Mouse (Mus musculus): ENCODE data around the gene Lrrc36. TPM values are rescaled to one million over a fixed set of nuclear protein-coding genes. Genes with fewer than 3 reads are reported as not detected.

The Lrrc36 gene
- 0.26 TPM in 1 of 2 replicates, not detected in the other for polyA plus RNA-seq (2014; fragmentation: Nextera tagmentation; extraction: Ambion mirVana)

- Histone ChIP-seq H3K4me3 (ENCODE audit: low read depth, low read length) (peak within 1 kb of the TSS; percentile 19; the same call in 1 of the 2 replicates), H3K27ac (replicated peaks; ENCODE audit: low read depth, low read length) (no peak within 1 kb of the TSS), H3K9ac (ENCODE audit: low read length) (no peak within 1 kb of the TSS), H3K4me1 (ENCODE audit: control insufficient read depth, insufficient read depth, low read length) (0 out of 2 replicates have a peak, but pooled peaks cover 2% of the 10 kb centered on the region), H3K36me3 (ENCODE audit: control insufficient read depth, insufficient read depth, low read length) (no peaks in the 10 kb centered on the region), H3K4me2 (ENCODE audit: low read depth, severe bottlenecking) (peak within 1 kb of the TSS; percentile 31), H3K9me3 (ENCODE audit: control insufficient read depth, low read length) (no peaks in the 10 kb centered on the region), H3K27me3 (ENCODE audit: control insufficient read depth, insufficient read depth, low read length) (peaks cover 12% of the 10 kb centered on the region)
- no peak for ATAC-seq (ENCODE audit: insufficient number of reproducible peaks, low FRiP score, low TSS enrichment, low read depth)
- 3% methylated on average over 34 of the region's 34 CpGs for WGBS
- DNase-seq (ENCODE audit: low spot score) = peak; percentile 63
Measured at GRCm38 (mm10) chr8:105413391-105413790, at the start of gene Lrrc36, which contains the start of gene Kctd19. Gene Lrrc36, plus strand, starts transcription at chr8:105413571. Gene Kctd19, minus strand, starts transcription at chr8:105413502.

- 58% methylated on average over 2 of the region's 2 CpGs for WGBS
Measured at GRCm38 (mm10) chr8:105367107-105367506, 46.3 kb upstream of the Lrrc36 start.

GRCm38 (mm10) chr8:105372473-105372872, 40.9 kb upstream of the Lrrc36 start:
- no peak for ATAC-seq (ENCODE audit: insufficient number of reproducible peaks, low FRiP score, low TSS enrichment, low read depth)
- Histone ChIP-seq H3K9ac (ENCODE audit: low read length) (no peak overlapping the region), H3K27me3 (ENCODE audit: control insufficient read depth, insufficient read depth, low read length) (no peaks in the 10 kb centered on the region), H3K27ac (replicated peaks; ENCODE audit: low read depth, low read length) (no peak overlapping the region), H3K4me1 (ENCODE audit: control insufficient read depth, insufficient read depth, low read length) (0 out of 2 replicates have a peak, but pooled peaks cover 4% of the 10 kb centered on the region), H3K36me3 (ENCODE audit: control insufficient read depth, insufficient read depth, low read length) (no peaks in the 10 kb centered on the region), H3K9me3 (ENCODE audit: control insufficient read depth, low read length) (no peaks in the 10 kb centered on the region), H3K4me3 (ENCODE audit: low read depth, low read length) (no peak overlapping the region), H3K4me2 (ENCODE audit: low read depth, severe bottlenecking) (no peak overlapping the region)
- 80% methylated on average over 9 of the region's 9 CpGs for WGBS
- no peak for DNase-seq (ENCODE audit: low spot score)

More at GRCm38 (mm10) chr8:105367107-105367506, 46.3 kb upstream of the Lrrc36 start:
- H3K4me2 ChIP-seq (ENCODE audit: low read depth, severe bottlenecking) = no peak overlapping the region
- ATAC-seq (ENCODE audit: insufficient number of reproducible peaks, low FRiP score, low TSS enrichment, low read depth) (no peak), DNase-seq (ENCODE audit: low spot score) (no peak)
- H3K9ac ChIP-seq (ENCODE audit: low read length) = no peak overlapping the region
- H3K27me3 ChIP-seq (ENCODE audit: control insufficient read depth, insufficient read depth, low read length) = no peaks in the 10 kb centered on the region
- 0 out of 2 replicates have a peak, but pooled peaks cover 3% of the 10 kb centered on the region for H3K36me3 ChIP-seq (ENCODE audit: control insufficient read depth, insufficient read depth, low read length)
- H3K9me3 ChIP-seq (ENCODE audit: control insufficient read depth, low read length) = no peaks in the 10 kb centered on the region
- no peak overlapping the region for H3K27ac ChIP-seq (replicated peaks; ENCODE audit: low read depth, low read length)
- H3K4me1 ChIP-seq (ENCODE audit: control insufficient read depth, insufficient read depth, low read length) = no peaks in the 10 kb centered on the region
- no peak overlapping the region for H3K4me3 ChIP-seq (ENCODE audit: low read depth, low read length)

GRCm38 (mm10) chr8:105373032-105373431, 40.3 kb upstream of the Lrrc36 start, which contains the start of gene Plekhg4:
Gene Plekhg4, plus strand, starts transcription at chr8:105373274.
- DNase-seq (ENCODE audit: low spot score) = no peak
- H3K4me2 ChIP-seq (ENCODE audit: low read depth, severe bottlenecking) = peak within 1 kb of the TSS; percentile 36; the same call in 1 of the 2 replicates
- no peaks in the 10 kb centered on the region for H3K9me3 ChIP-seq (ENCODE audit: control insufficient read depth, low read length)
- H3K27ac ChIP-seq (replicated peaks; ENCODE audit: low read depth, low read length) = no peak within 1 kb of the TSS
- H3K36me3 ChIP-seq (ENCODE audit: control insufficient read depth, insufficient read depth, low read length) = no peaks in the 10 kb centered on the region
- H3K4me1 ChIP-seq (ENCODE audit: control insufficient read depth, insufficient read depth, low read length) = 0 out of 2 replicates have a peak, but pooled peaks cover 4% of the 10 kb centered on the region
- WGBS = 56% methylated on average over 2 of the region's 2 CpGs
- ATAC-seq (ENCODE audit: insufficient number of reproducible peaks, low FRiP score, low TSS enrichment, low read depth) = no peak
- H3K9ac ChIP-seq (ENCODE audit: low read length) = no peak within 1 kb of the TSS
- H3K4me3 ChIP-seq (ENCODE audit: low read depth, low read length) = no peak within 1 kb of the TSS
- no peaks in the 10 kb centered on the region for H3K27me3 ChIP-seq (ENCODE audit: control insufficient read depth, insufficient read depth, low read length)

- H3K36me3 ChIP-seq (ENCODE audit: control insufficient read depth, insufficient read depth, low read length) = no peaks in the 10 kb centered on the region
- peak overlapping the region; percentile 2; the same call in 1 of the 2 replicates for H3K4me3 ChIP-seq (ENCODE audit: low read depth, low read length)
- DNase-seq (ENCODE audit: low spot score) (peak; percentile 71), ATAC-seq (ENCODE audit: insufficient number of reproducible peaks, low FRiP score, low TSS enrichment, low read depth) (0 out of 2 replicates have a peak, but pooled peaks have one; percentile 27)
- no peak overlapping the region for H3K27ac ChIP-seq (replicated peaks; ENCODE audit: low read depth, low read length)
- no peaks in the 10 kb centered on the region for H3K9me3 ChIP-seq (ENCODE audit: control insufficient read depth, low read length)
- 0 out of 2 replicates have a peak, but pooled peaks cover 4% of the 10 kb centered on the region for H3K4me1 ChIP-seq (ENCODE audit: control insufficient read depth, insufficient read depth, low read length)
- no peaks in the 10 kb centered on the region for H3K27me3 ChIP-seq (ENCODE audit: control insufficient read depth, insufficient read depth, low read length)
- no peak overlapping the region for H3K9ac ChIP-seq (ENCODE audit: low read length)
- 29% methylated on average over 33 of the region's 33 CpGs for WGBS
- peak overlapping the region; percentile 36 for H3K4me2 ChIP-seq (ENCODE audit: low read depth, severe bottlenecking)
Measured at GRCm38 (mm10) chr8:105374513-105374966, 38.8 kb upstream of the Lrrc36 start.

- ATAC-seq (ENCODE audit: insufficient number of reproducible peaks, low FRiP score, low TSS enrichment, low read depth) (no peak), DNase-seq (ENCODE audit: low spot score) (no peak)
- WGBS = 77% methylated on average over 19 of the region's 19 CpGs
- Histone ChIP-seq H3K27ac (replicated peaks; ENCODE audit: low read depth, low read length) (no peak overlapping the region), H3K36me3 (ENCODE audit: control insufficient read depth, insufficient read depth, low read length) (no peaks in the 10 kb centered on the region), H3K4me2 (ENCODE audit: low read depth, severe bottlenecking) (no peak overlapping the region), H3K27me3 (ENCODE audit: control insufficient read depth, insufficient read depth, low read length) (no peaks in the 10 kb centered on the region), H3K4me3 (ENCODE audit: low read depth, low read length) (no peak overlapping the region), H3K9ac (ENCODE audit: low read length) (no peak overlapping the region), H3K9me3 (ENCODE audit: control insufficient read depth, low read length) (no peaks in the 10 kb centered on the region), H3K4me1 (ENCODE audit: control insufficient read depth, insufficient read depth, low read length) (0 out of 2 replicates have a peak, but pooled peaks cover 4% of the 10 kb centered on the region)
Measured at GRCm38 (mm10) chr8:105378673-105379072, 34.7 kb upstream of the Lrrc36 start.

GRCm38 (mm10) chr8:105380308-105380707, 33.1 kb upstream of the Lrrc36 start:
- H3K4me2 ChIP-seq (ENCODE audit: low read depth, severe bottlenecking) = no peak overlapping the region
- no peak for DNase-seq (ENCODE audit: low spot score)
- no peak overlapping the region for H3K27ac ChIP-seq (replicated peaks; ENCODE audit: low read depth, low read length)
- H3K9me3 ChIP-seq (ENCODE audit: control insufficient read depth, low read length) = no peaks in the 10 kb centered on the region
- no peaks in the 10 kb centered on the region for H3K27me3 ChIP-seq (ENCODE audit: control insufficient read depth, insufficient read depth, low read length)
- H3K4me3 ChIP-seq (ENCODE audit: low read depth, low read length) = no peak overlapping the region
- H3K36me3 ChIP-seq (ENCODE audit: control insufficient read depth, insufficient read depth, low read length) = no peaks in the 10 kb centered on the region
- H3K9ac ChIP-seq (ENCODE audit: low read length) = no peak overlapping the region
- H3K4me1 ChIP-seq (ENCODE audit: control insufficient read depth, insufficient read depth, low read length) = no peaks in the 10 kb centered on the region
- ATAC-seq (ENCODE audit: insufficient number of reproducible peaks, low FRiP score, low TSS enrichment, low read depth) = no peak
- 84% methylated on average over 12 of the region's 12 CpGs for WGBS

GRCm38 (mm10) chr8:105384070-105384469, 29.3 kb upstream of the Lrrc36 start:
- H3K27ac ChIP-seq (replicated peaks; ENCODE audit: low read depth, low read length) = no peak overlapping the region
- H3K4me2 ChIP-seq (ENCODE audit: low read depth, severe bottlenecking) = no peak overlapping the region
- no peaks in the 10 kb centered on the region for H3K27me3 ChIP-seq (ENCODE audit: control insufficient read depth, insufficient read depth, low read length)
- H3K9ac ChIP-seq (ENCODE audit: low read length) = no peak overlapping the region
- 98% methylated on average over 2 of the region's 2 CpGs for WGBS
- H3K4me1 ChIP-seq (ENCODE audit: control insufficient read depth, insufficient read depth, low read length) = no peaks in the 10 kb centered on the region
- no peaks in the 10 kb centered on the region for H3K9me3 ChIP-seq (ENCODE audit: control insufficient read depth, low read length)
- no peak overlapping the region for H3K4me3 ChIP-seq (ENCODE audit: low read depth, low read length)
- H3K36me3 ChIP-seq (ENCODE audit: control insufficient read depth, insufficient read depth, low read length) = no peaks in the 10 kb centered on the region
- ATAC-seq (ENCODE audit: insufficient number of reproducible peaks, low FRiP score, low TSS enrichment, low read depth) (no peak), DNase-seq (ENCODE audit: low spot score) (no peak)

Data from limb, embryonic 11.5 days (tissue).